27 mouse cellular contexts compared by ENCODE assay signal in genomic region chr3:102674068-102674467, GRCm38 (mm10).
"Had no signal": no experiment of that assay in that cellular context is flagged by ENCODE, and none has a peak within 500 bp of the region (broad histone marks: within the 10 kb centered on the region; RNA-seq: fewer than 3 reads in every experiment).

No protein-coding gene starts in this region.

- H3K4me3 ChIP-seq: gastrocnemius, adult 2 months; heart, embryonic 10.5 days; heart, embryonic 12.5 days; hindbrain, embryonic 13.5 days; hindbrain, embryonic 15.5 days; intestine, embryonic 15.5 days; layer of hippocampus, adult 2 months; left cerebral cortex, adult 2 months; limb, embryonic 10.5 days; limb, embryonic 12.5 days; liver, embryonic 13.5 days; liver, embryonic 15.5 days had no signal

- H3K9me3 ChIP-seq: heart, embryonic 10.5 days; heart, embryonic 12.5 days; hindbrain, embryonic 13.5 days; hindbrain, embryonic 15.5 days; intestine, embryonic 15.5 days; limb, embryonic 10.5 days; limb, embryonic 12.5 days; liver, embryonic 13.5 days; liver, embryonic 15.5 days had no signal

- H3K36me3 ChIP-seq: heart, embryonic 10.5 days; heart, embryonic 12.5 days; hindbrain, embryonic 13.5 days; hindbrain, embryonic 15.5 days; intestine, embryonic 15.5 days; limb, embryonic 10.5 days; limb, embryonic 12.5 days; liver, embryonic 13.5 days; liver, embryonic 15.5 days had no signal

- H3K27ac ChIP-seq: gastrocnemius, adult 2 months; heart, embryonic 10.5 days; hindbrain, embryonic 13.5 days; hindbrain, embryonic 15.5 days; intestine, embryonic 15.5 days; layer of hippocampus, adult 2 months; left cerebral cortex, adult 2 months; limb, embryonic 10.5 days; limb, embryonic 12.5 days; liver, embryonic 13.5 days; liver, embryonic 15.5 days had no signal

- H3K4me1 ChIP-seq: hindbrain, embryonic 13.5 days; liver, embryonic 15.5 days had no signal

- H3K9ac ChIP-seq: heart, embryonic 12.5 days; hindbrain, embryonic 13.5 days; hindbrain, embryonic 15.5 days; intestine, embryonic 15.5 days; limb, embryonic 12.5 days; liver, embryonic 13.5 days; liver, embryonic 15.5 days; liver, postnatal 0 days had no signal

- ATAC-seq: inflammation-experienced regulatory T-cells, adult 6 months; intestine, embryonic 15.5 days; intestine, postnatal 0 days; liver, postnatal 0 days had no signal

- H3K4me2 ChIP-seq: heart, embryonic 12.5 days; hindbrain, embryonic 13.5 days; hindbrain, embryonic 15.5 days; intestine, embryonic 15.5 days; limb, embryonic 12.5 days; liver, embryonic 11.5 days; liver, embryonic 13.5 days; liver, embryonic 15.5 days had no signal

- DNase-seq: gastrocnemius, adult 2 months; gastrocnemius, postnatal 10 days; gastrocnemius, postnatal 25 days; heart, adult 18-20 months; heart, postnatal 10 days; heart, postnatal 4 days; kidney, adult 18-20 months; kidney, adult 8-10 months; kidney, postnatal 10 days; kidney, postnatal 25 days; kidney, postnatal 4 days; liver; liver, embryonic 13.5 days; liver, postnatal 0 days had no signal

- H3K27me3 ChIP-seq: hindbrain, embryonic 13.5 days; hindbrain, embryonic 15.5 days; intestine, embryonic 15.5 days; limb, embryonic 12.5 days; liver, embryonic 13.5 days; liver, embryonic 15.5 days had no signal
